Mouse (Mus musculus): ENCODE data around the gene Arcn1.

GRCm38 (mm10) chr9:44715109-44715508 is 52.5 kb downstream of the Arcn1 start:
- no peak for TF ChIP-seq CTCF (IDR thresholded peaks at IDR 0.05; ENCODE audit: low read depth)
- TF ChIP-seq EP300 (IDR thresholded peaks at IDR 0.05; ENCODE audit: low read depth), result no peak

All from liver, embryonic 14.5 days (tissue).